Mouse (Mus musculus) spleen, adult 2 months (tissue): ENCODE measurements around the gene Egf. TPM values are rescaled to one million over a fixed set of nuclear protein-coding genes. Genes with fewer than 3 reads are reported as not detected.

Experiments used
- DNase-seq, 2 experiments: peaks; one replicate each; pipeline versions ENCODE4 v3.0.0 to v3.0.0-alpha.2; 2012 to 2021; ENCODE audit warnings: low spot score in 2 of 2, low read depth in 1 of 2
- H3K27ac ChIP-seq: fragments of 200-500 bp; 2 replicates; pipeline ENCODE4 v1.5.1; 2012; ENCODE audit warnings: low read length, inconsistent platforms; ENCODE audit not compliant: insufficient read depth
- H3K27me3 ChIP-seq: fragments of 200-500 bp; 2 replicates; pipeline ENCODE4 v1.6.1; 2012; ENCODE audit warnings: mild to moderate bottlenecking, moderate library complexity, low read length, inconsistent platforms; ENCODE audit not compliant: control insufficient read depth, insufficient read depth
- H3K36me3 ChIP-seq: fragments of 200-500 bp; 2 replicates; pipeline ENCODE4 v1.6.1; 2012; ENCODE audit warnings: mild to moderate bottlenecking, low read length, inconsistent platforms; ENCODE audit not compliant: control insufficient read depth, insufficient read depth
- H3K4me1 ChIP-seq: fragments of 200-500 bp; 2 replicates; pipeline ENCODE4 v1.6.1; 2011; ENCODE audit warnings: inconsistent platforms; ENCODE audit not compliant: control insufficient read depth, insufficient read depth, insufficient read length
- H3K4me3 ChIP-seq: fragments of 200-500 bp; 2 replicates; pipeline ENCODE4 v1.5.1; 2011; ENCODE audit warnings: mild to moderate bottlenecking, inconsistent platforms; ENCODE audit not compliant: insufficient read depth, insufficient read length; ENCODE audit errors: extremely low read depth
- CTCF ChIP-seq: fragments of 200-500 bp; IDR thresholded peaks from 2 replicates; pipeline ENCODE4 v1.5.1; 2011; ENCODE audit warnings: mild to moderate bottlenecking, inconsistent platforms; ENCODE audit not compliant: insufficient read depth, insufficient read length, insufficient replicate concordance; ENCODE audit errors: extremely low read depth
- POLR2A ChIP-seq: fragments of 200-500 bp; IDR thresholded peaks from 2 replicates; pipeline ENCODE4 v1.6.1; 2011; ENCODE audit warnings: low read depth, low read length, inconsistent platforms
- WGBS: fragments of 180-500 bp; shearing (Covaris S2); methylation state at CpG from one replicate; pipeline ENCODE4 v1.1.7; 2018; 5-methylcytosine and 5-hydroxymethylcytosine counted together
- polyA plus RNA-seq: library from polyadenylated mRNA; depleted of rRNA; stranded (reverse); fragments of >200 nt; gene quantifications from 2 replicates; pipeline ENCODE4 v1.2.3, GENCODE M21; 2012

The Egf gene
- polyA plus RNA-seq, 1 experiment, result 2.5 TPM

GRCm38 (mm10) chr3:129738291-129739183, 16.6 kb downstream of the Egf start:
- WGBS, result 71% methylated on average over 16 of the region's 16 CpGs
- TF ChIP-seq POLR2A, result no peak
- TF ChIP-seq CTCF, result no peak
- Histone ChIP-seq H3K27ac (no peak overlapping the region), H3K27me3 (no peaks in the 10 kb centered on the region), H3K4me3 (no peak overlapping the region), H3K36me3 (no peaks in the 10 kb centered on the region), H3K4me1 (no peaks in the 10 kb centered on the region)
- DNase-seq, result no peak

DNA sequence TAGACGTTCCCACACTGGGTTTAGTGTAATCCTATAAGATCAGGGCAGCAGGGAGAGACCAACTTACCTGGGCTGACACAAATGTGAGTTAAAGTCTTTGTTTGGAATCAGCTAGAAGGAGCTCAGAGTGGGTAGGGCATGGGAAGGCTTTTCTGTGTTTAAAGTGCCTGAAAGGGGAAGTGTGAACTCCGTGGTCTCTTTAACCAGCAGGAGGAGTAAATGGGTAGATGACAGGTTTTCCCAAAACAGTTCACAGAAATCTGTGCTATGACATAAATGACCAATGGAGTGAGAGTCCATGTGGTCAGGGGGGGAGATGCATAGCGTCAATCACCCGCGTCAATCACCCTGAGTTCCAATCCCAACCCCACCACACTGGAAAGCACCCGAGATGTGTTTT, 23.5 kb downstream of the Egf start:
- Histone ChIP-seq H3K27ac (no peak overlapping the region), H3K4me1 (no peaks in the 10 kb centered on the region), H3K27me3 (no peaks in the 10 kb centered on the region), H3K4me3 (no peak overlapping the region), H3K36me3 (no peaks in the 10 kb centered on the region)
- no peak for TF ChIP-seq CTCF
- no peak for TF ChIP-seq POLR2A
- whole genome bisulfite sequencing, result 61% methylated on average over 6 of the region's 6 CpGs
- no peak for DNase-seq

- H3K4me3 ChIP-seq, result no peak overlapping the region
- WGBS, result 42% methylated on average over 8 of the region's 8 CpGs
- no peak for DNase-seq
- H3K36me3 ChIP-seq, result no peaks in the 10 kb centered on the region
- no peak overlapping the region for H3K27ac ChIP-seq
- H3K4me1 ChIP-seq, result no peaks in the 10 kb centered on the region
- H3K27me3 ChIP-seq, result no peaks in the 10 kb centered on the region
- TF ChIP-seq POLR2A (no peak), CTCF (peak; percentile 13; the same call in 1 of the 2 replicates)
Measured at GRCm38 (mm10) chr3:129730426-129730825, 24.7 kb downstream of the Egf start.

GRCm38 (mm10) chr3:129729916-129730315, 25.2 kb downstream of the Egf start:
- no peak for DNase-seq
- Histone ChIP-seq H3K4me1 (no peaks in the 10 kb centered on the region), H3K36me3 (no peaks in the 10 kb centered on the region), H3K27me3 (no peaks in the 10 kb centered on the region), H3K27ac (no peak overlapping the region), H3K4me3 (no peak overlapping the region)
- no peak for TF ChIP-seq POLR2A
- no peak for TF ChIP-seq CTCF
- WGBS, result 71% methylated on average over 5 of the region's 5 CpGs

GRCm38 (mm10) chr3:129725592-129725991, 29.5 kb downstream of the Egf start:
- TF ChIP-seq CTCF (no peak), POLR2A (no peak)
- Histone ChIP-seq H3K4me1 (peaks cover 2% of the 10 kb centered on the region; the same call in 1 of the 2 replicates), H3K27ac (no peak overlapping the region), H3K4me3 (no peak overlapping the region), H3K27me3 (no peaks in the 10 kb centered on the region), H3K36me3 (no peaks in the 10 kb centered on the region)
- DNase-seq, result no peak
- WGBS, result 79% methylated on average over 5 of the region's 5 CpGs

DNA sequence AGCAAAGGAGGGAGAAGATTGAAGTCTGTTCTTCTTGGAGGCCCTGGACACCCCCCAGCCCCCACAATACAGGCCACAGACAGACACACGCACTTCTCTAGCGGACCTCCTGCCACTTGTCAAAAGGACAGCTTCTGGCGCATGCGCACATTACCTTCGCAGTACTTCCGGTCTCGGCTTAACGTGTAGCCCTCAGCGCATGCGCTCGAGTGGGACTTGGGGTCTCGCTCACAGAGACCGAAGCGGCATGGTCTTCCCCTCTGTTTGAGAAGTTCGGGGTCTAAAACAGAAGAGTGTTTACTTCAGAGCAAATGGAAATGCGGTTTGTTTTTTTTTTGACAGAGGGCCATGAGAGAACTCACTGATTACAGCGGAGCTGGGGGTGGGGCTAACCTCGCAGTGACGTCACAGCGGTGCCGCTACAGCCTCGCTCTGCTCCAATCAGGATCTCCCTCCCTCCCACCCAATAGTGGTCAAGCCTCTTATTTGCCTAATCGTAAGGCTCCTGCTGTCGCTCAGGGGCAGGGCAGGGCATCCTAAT, 30.1 kb downstream of the Egf start:
- Histone ChIP-seq H3K4me1 (peaks cover 2% of the 10 kb centered on the region; the same call in 1 of the 2 replicates), H3K27me3 (no peaks in the 10 kb centered on the region), H3K4me3 (peak overlapping the region; percentile 64), H3K36me3 (no peaks in the 10 kb centered on the region), H3K27ac (peak overlapping the region; percentile 75)
- WGBS, result 3% methylated on average over 24 of the region's 24 CpGs
- TF ChIP-seq CTCF (no peak), POLR2A (peak; percentile 76; the same call in 1 of the 2 replicates)
- DNase-seq, result peak; percentile 90 to 93
